Mouse (Mus musculus): ENCODE measurements at regions not wholly inside any gene's neighbourhood (a gene's known extent, or its start where the extent isn't known, plus 50 kb on each side); places are given as distances from the start of the nearest gene placed in this dataset.

- no peak overlapping the region for H3K27ac ChIP-seq (replicated peaks; ENCODE audit: low read depth, low read length)
- H3K9me3 ChIP-seq (ENCODE audit: control insufficient read depth, low read length): 0 out of 2 replicates have a peak, but pooled peaks cover 5% of the 10 kb centered on the region
- ATAC-seq (ENCODE audit: low read depth): no peak
- WGBS: 84% methylated on average over 5 of the region's 5 CpGs
- no peaks in the 10 kb centered on the region for H3K4me1 ChIP-seq (ENCODE audit: control insufficient read depth, insufficient read depth, low read length)
- no peak overlapping the region for H3K9ac ChIP-seq (ENCODE audit: low read depth, low read length)
- no peak overlapping the region for H3K4me2 ChIP-seq (ENCODE audit: low read depth, low read length)
- no peaks in the 10 kb centered on the region for H3K27me3 ChIP-seq (replicated peaks; ENCODE audit: control insufficient read depth, insufficient read depth, low read length)
- no peaks in the 10 kb centered on the region for H3K36me3 ChIP-seq (ENCODE audit: control insufficient read depth, insufficient read depth, low read length)
- no peak overlapping the region for H3K4me3 ChIP-seq (ENCODE audit: low read depth, low read length)
- no peak for DNase-seq (ENCODE audit: low spot score)
Measured at GRCm38 (mm10) chr10:19177895-19178294, 162.4 kb upstream of the Tnfaip3 start.

GRCm38 (mm10) chr10:19177414-19177813, 162.0 kb upstream of the Tnfaip3 start:
- no peak overlapping the region for H3K4me2 ChIP-seq (ENCODE audit: low read depth, low read length)
- DNase-seq (ENCODE audit: low spot score): no peak
- WGBS: 73% methylated on average over 2 of the region's 2 CpGs
- H3K27ac ChIP-seq (replicated peaks; ENCODE audit: low read depth, low read length): no peak overlapping the region
- H3K4me1 ChIP-seq (ENCODE audit: control insufficient read depth, insufficient read depth, low read length): no peaks in the 10 kb centered on the region
- H3K9me3 ChIP-seq (ENCODE audit: control insufficient read depth, low read length): 0 out of 2 replicates have a peak, but pooled peaks cover 5% of the 10 kb centered on the region
- H3K36me3 ChIP-seq (ENCODE audit: control insufficient read depth, insufficient read depth, low read length): no peaks in the 10 kb centered on the region
- no peak overlapping the region for H3K4me3 ChIP-seq (ENCODE audit: low read depth, low read length)
- H3K9ac ChIP-seq (ENCODE audit: low read depth, low read length): no peak overlapping the region
- ATAC-seq (ENCODE audit: low read depth): no peak
- no peaks in the 10 kb centered on the region for H3K27me3 ChIP-seq (replicated peaks; ENCODE audit: control insufficient read depth, insufficient read depth, low read length)

GRCm38 (mm10) chr10:19176249-19176648, 160.8 kb upstream of the Tnfaip3 start:
- H3K27me3 ChIP-seq (replicated peaks; ENCODE audit: control insufficient read depth, insufficient read depth, low read length): no peaks in the 10 kb centered on the region
- H3K9me3 ChIP-seq (ENCODE audit: control insufficient read depth, low read length): 0 out of 2 replicates have a peak, but pooled peaks cover 5% of the 10 kb centered on the region
- H3K36me3 ChIP-seq (ENCODE audit: control insufficient read depth, insufficient read depth, low read length): no peaks in the 10 kb centered on the region
- ATAC-seq (ENCODE audit: low read depth): no peak
- H3K27ac ChIP-seq (replicated peaks; ENCODE audit: low read depth, low read length): no peak overlapping the region
- no peak for DNase-seq (ENCODE audit: low spot score)
- H3K4me1 ChIP-seq (ENCODE audit: control insufficient read depth, insufficient read depth, low read length): no peaks in the 10 kb centered on the region
- no peak overlapping the region for H3K9ac ChIP-seq (ENCODE audit: low read depth, low read length)
- WGBS: 77% methylated on average over 3 of the region's 3 CpGs
- no peak overlapping the region for H3K4me3 ChIP-seq (ENCODE audit: low read depth, low read length)
- H3K4me2 ChIP-seq (ENCODE audit: low read depth, low read length): no peak overlapping the region

- ATAC-seq (ENCODE audit: low read depth): no peak
- no peak for DNase-seq (ENCODE audit: low spot score)
- H3K9me3 ChIP-seq (ENCODE audit: control insufficient read depth, low read length): 0 out of 2 replicates have a peak, but pooled peaks cover 5% of the 10 kb centered on the region
- no peak overlapping the region for H3K4me2 ChIP-seq (ENCODE audit: low read depth, low read length)
- H3K4me3 ChIP-seq (ENCODE audit: low read depth, low read length): no peak overlapping the region
- H3K27me3 ChIP-seq (replicated peaks; ENCODE audit: control insufficient read depth, insufficient read depth, low read length): no peaks in the 10 kb centered on the region
- no peaks in the 10 kb centered on the region for H3K36me3 ChIP-seq (ENCODE audit: control insufficient read depth, insufficient read depth, low read length)
- peaks cover 11% of the 10 kb centered on the region for H3K4me1 ChIP-seq (ENCODE audit: control insufficient read depth, insufficient read depth, low read length)
- 82% methylated on average over 3 of the region's 3 CpGs for WGBS
- no peak overlapping the region for H3K27ac ChIP-seq (replicated peaks; ENCODE audit: low read depth, low read length)
- H3K9ac ChIP-seq (ENCODE audit: low read depth, low read length): no peak overlapping the region
Measured at GRCm38 (mm10) chr10:19171834-19172233, 156.4 kb upstream of the Tnfaip3 start.

- WGBS: 34% methylated on average over 4 of the region's 4 CpGs
Measured at GRCm38 (mm10) chr10:19170596-19170995, 155.1 kb upstream of the Tnfaip3 start.

DNA sequence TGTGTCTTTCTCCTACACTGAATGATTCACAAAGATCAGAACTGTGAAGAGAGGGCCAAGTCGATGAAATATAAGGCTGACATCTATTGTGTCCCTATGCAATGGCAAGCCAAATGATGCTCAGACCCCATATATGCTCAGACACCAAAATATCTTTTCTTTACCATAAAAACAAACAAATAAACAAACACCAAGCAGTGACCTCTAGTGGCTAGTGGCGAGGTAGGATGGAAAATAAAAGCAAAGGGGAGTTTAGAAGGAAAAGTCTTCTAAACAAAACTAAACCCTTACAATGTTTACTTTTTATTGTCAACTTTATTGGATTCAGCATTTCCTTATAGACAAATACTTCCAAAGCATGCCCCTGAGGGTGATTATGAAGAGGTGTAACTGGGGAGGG, 153.8 kb upstream of the Tnfaip3 start:
- no peak overlapping the region for H3K27ac ChIP-seq (replicated peaks; ENCODE audit: low read depth, low read length)
- H3K4me3 ChIP-seq (ENCODE audit: low read depth, low read length): no peak overlapping the region
- ATAC-seq (ENCODE audit: low read depth) (no peak), DNase-seq (ENCODE audit: low spot score) (no peak)
- no peaks in the 10 kb centered on the region for H3K27me3 ChIP-seq (replicated peaks; ENCODE audit: control insufficient read depth, insufficient read depth, low read length)
- no peak overlapping the region for H3K4me2 ChIP-seq (ENCODE audit: low read depth, low read length)
- H3K9ac ChIP-seq (ENCODE audit: low read depth, low read length): no peak overlapping the region
- H3K36me3 ChIP-seq (ENCODE audit: control insufficient read depth, insufficient read depth, low read length): no peaks in the 10 kb centered on the region
- WGBS: 76% methylated on average over 2 of the region's 2 CpGs
- no peaks in the 10 kb centered on the region for H3K9me3 ChIP-seq (ENCODE audit: control insufficient read depth, low read length)
- peaks cover 11% of the 10 kb centered on the region for H3K4me1 ChIP-seq (ENCODE audit: control insufficient read depth, insufficient read depth, low read length)

More at GRCm38 (mm10) chr10:19170596-19170995, 155.1 kb upstream of the Tnfaip3 start:
- no peak overlapping the region for H3K9ac ChIP-seq (ENCODE audit: low read depth, low read length)
- H3K4me1 ChIP-seq (ENCODE audit: control insufficient read depth, insufficient read depth, low read length): peaks cover 11% of the 10 kb centered on the region
- 0 out of 2 replicates have a peak, but pooled peaks cover 3% of the 10 kb centered on the region for H3K9me3 ChIP-seq (ENCODE audit: control insufficient read depth, low read length)
- 0 out of 2 replicates have a peak overlapping the region, but pooled peaks have one; percentile 36 for H3K27ac ChIP-seq (replicated peaks; ENCODE audit: low read depth, low read length)
- no peak overlapping the region for H3K4me2 ChIP-seq (ENCODE audit: low read depth, low read length)
- no peaks in the 10 kb centered on the region for H3K36me3 ChIP-seq (ENCODE audit: control insufficient read depth, insufficient read depth, low read length)
- ATAC-seq (ENCODE audit: low read depth): no peak
- no peak overlapping the region for H3K4me3 ChIP-seq (ENCODE audit: low read depth, low read length)
- H3K27me3 ChIP-seq (replicated peaks; ENCODE audit: control insufficient read depth, insufficient read depth, low read length): no peaks in the 10 kb centered on the region
- peak; percentile 22 for DNase-seq (ENCODE audit: low spot score)

DNA sequence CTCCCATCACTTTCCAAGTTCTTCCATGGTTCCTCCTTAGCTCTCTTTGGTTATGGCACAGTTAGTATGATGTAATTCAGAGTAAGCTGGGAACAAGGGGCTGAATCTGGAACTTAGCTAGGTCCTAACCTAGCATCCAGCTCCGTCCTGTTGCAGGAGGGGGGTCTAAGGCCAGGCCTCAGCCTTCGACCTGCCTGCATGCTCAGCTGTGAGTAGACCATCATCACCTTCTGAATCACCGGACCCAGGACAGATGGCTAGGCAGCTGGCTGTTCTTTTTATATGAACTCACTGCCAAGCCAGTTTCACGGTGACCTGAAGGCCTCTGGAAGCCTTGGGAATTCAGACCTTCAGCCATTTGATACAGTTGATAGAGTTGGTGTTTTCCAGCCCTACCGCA, 152.9 kb upstream of the Tnfaip3 start:
- WGBS: 84% methylated on average over 5 of the region's 5 CpGs
- no peak overlapping the region for H3K27ac ChIP-seq (replicated peaks; ENCODE audit: low read depth, low read length)

GRCm38 (mm10) chr10:19167641-19168271, 152.3 kb upstream of the Tnfaip3 start:
- peak; percentile 91 for ATAC-seq (ENCODE audit: low read depth)
- Histone ChIP-seq H3K4me3 (ENCODE audit: low read depth, low read length) (no peak overlapping the region), H3K27me3 (replicated peaks; ENCODE audit: control insufficient read depth, insufficient read depth, low read length) (no peaks in the 10 kb centered on the region), H3K27ac (replicated peaks; ENCODE audit: low read depth, low read length) (peak overlapping the region; percentile 16; the same call in 1 of the 2 replicates), H3K9me3 (ENCODE audit: control insufficient read depth, low read length) (no peaks in the 10 kb centered on the region), H3K36me3 (ENCODE audit: control insufficient read depth, insufficient read depth, low read length) (no peaks in the 10 kb centered on the region), H3K4me1 (ENCODE audit: control insufficient read depth, insufficient read depth, low read length) (peaks cover 11% of the 10 kb centered on the region), H3K4me2 (ENCODE audit: low read depth, low read length) (peak overlapping the region; percentile 0; the same call in 1 of the 2 replicates), H3K9ac (ENCODE audit: low read depth, low read length) (no peak overlapping the region)
- 31% methylated on average over 8 of the region's 8 CpGs for WGBS
- peak; percentile 85 for DNase-seq (ENCODE audit: low spot score)

More for the DNA sequence above, 152.9 kb upstream of the Tnfaip3 start:
- ATAC-seq (ENCODE audit: low read depth) (0 out of 2 replicates have a peak, but pooled peaks have one; percentile 13), DNase-seq (ENCODE audit: low spot score) (no peak)
- H3K36me3 ChIP-seq (ENCODE audit: control insufficient read depth, insufficient read depth, low read length): no peaks in the 10 kb centered on the region
- H3K9me3 ChIP-seq (ENCODE audit: control insufficient read depth, low read length): no peaks in the 10 kb centered on the region
- H3K4me3 ChIP-seq (ENCODE audit: low read depth, low read length): no peak overlapping the region
- H3K4me1 ChIP-seq (ENCODE audit: control insufficient read depth, insufficient read depth, low read length): peaks cover 11% of the 10 kb centered on the region
- no peaks in the 10 kb centered on the region for H3K27me3 ChIP-seq (replicated peaks; ENCODE audit: control insufficient read depth, insufficient read depth, low read length)
- H3K9ac ChIP-seq (ENCODE audit: low read depth, low read length): no peak overlapping the region
- H3K4me2 ChIP-seq (ENCODE audit: low read depth, low read length): no peak overlapping the region

- Histone ChIP-seq H3K36me3 (ENCODE audit: control insufficient read depth, insufficient read depth, low read length) (no peaks in the 10 kb centered on the region), H3K4me2 (ENCODE audit: low read depth, low read length) (no peak overlapping the region), H3K27me3 (replicated peaks; ENCODE audit: control insufficient read depth, insufficient read depth, low read length) (no peaks in the 10 kb centered on the region), H3K27ac (replicated peaks; ENCODE audit: low read depth, low read length) (peak overlapping the region; percentile 16; the same call in 1 of the 2 replicates), H3K4me1 (ENCODE audit: control insufficient read depth, insufficient read depth, low read length) (peaks cover 11% of the 10 kb centered on the region), H3K4me3 (ENCODE audit: low read depth, low read length) (no peak overlapping the region), H3K9me3 (ENCODE audit: control insufficient read depth, low read length) (no peaks in the 10 kb centered on the region), H3K9ac (ENCODE audit: low read depth, low read length) (no peak overlapping the region)
- 80% methylated on average over 7 of the region's 7 CpGs for WGBS
- DNase-seq (ENCODE audit: low spot score): no peak
- no peak for ATAC-seq (ENCODE audit: low read depth)
Measured at GRCm38 (mm10) chr10:19167101-19167500, 151.6 kb upstream of the Tnfaip3 start.
